Mouse (Mus musculus): ENCODE measurements around the gene Zbtb38.

Gene Zbtb38

GRCm38 (mm10) chr9:96639451-96639850 is 113.2 kb downstream of the Zbtb38 start:
- no peak for DNase-seq (ENCODE audit: low spot score in 2 of 2)

- no peak for DNase-seq (ENCODE audit: low spot score in 2 of 2)
Measured at GRCm38 (mm10) chr9:96638508-96638907, 114.1 kb downstream of the Zbtb38 start.

DNA sequence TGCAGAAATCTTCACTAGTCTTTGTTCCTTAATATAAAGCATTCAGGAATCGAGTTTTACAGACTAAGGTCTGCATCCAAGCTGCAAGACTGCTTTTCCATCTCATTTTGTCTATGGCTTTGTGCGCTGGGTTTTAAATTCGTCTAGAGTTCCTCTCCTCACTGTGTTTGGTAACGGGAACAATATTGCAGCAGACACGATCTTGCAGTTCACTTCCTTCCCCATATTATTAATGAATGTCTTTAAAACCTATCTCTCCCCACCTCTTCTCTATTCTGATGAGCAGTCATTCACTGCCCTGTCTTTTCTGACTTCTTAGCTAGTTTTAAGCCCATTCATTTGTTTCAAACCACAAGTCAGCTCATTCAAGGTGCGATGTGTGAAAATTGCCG is 115.5 kb downstream of the Zbtb38 start:
- DNase-seq (ENCODE audit: low spot score in 2 of 2) = no peak

DNA sequence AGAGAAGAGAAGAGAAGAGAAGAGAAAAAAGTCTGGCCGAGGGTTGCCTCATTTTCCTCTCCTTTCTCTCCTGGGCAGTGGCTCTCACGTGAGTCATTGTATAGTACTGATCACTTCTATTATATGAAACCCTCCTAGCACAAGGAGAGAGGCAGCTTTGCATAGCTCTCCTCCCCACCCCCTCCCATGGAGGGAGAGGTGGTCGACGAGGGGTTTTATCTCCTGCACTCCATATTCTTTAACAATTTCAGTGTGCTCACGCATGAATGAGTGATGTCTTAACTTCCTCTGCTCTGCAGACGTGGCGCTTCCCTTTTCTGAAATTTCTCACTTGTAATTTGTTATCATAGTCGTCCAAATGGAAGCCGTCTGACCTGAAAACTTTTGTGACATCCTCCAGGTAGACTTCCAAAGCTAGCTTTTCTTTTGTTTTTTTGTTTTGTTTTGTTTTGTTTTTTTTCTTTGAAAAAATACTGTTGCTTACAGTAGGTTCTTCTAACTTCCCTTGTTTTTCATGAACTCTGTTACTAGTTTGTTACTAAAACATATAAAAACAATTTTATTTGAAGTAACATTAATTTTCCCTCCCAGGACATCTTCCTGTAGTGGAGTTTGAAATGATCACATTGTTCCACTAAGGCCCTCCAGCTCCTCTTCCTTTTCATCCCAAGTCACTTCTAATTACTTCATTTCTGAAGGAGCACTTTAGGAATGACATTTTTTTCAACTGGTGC is 116.0 kb downstream of the Zbtb38 start:
- DNase-seq (ENCODE audit: low spot score in 2 of 2) = no peak

GRCm38 (mm10) chr9:96635899-96636298 is 116.7 kb downstream of the Zbtb38 start:
- no peak for DNase-seq (ENCODE audit: low spot score in 2 of 2)

DNA sequence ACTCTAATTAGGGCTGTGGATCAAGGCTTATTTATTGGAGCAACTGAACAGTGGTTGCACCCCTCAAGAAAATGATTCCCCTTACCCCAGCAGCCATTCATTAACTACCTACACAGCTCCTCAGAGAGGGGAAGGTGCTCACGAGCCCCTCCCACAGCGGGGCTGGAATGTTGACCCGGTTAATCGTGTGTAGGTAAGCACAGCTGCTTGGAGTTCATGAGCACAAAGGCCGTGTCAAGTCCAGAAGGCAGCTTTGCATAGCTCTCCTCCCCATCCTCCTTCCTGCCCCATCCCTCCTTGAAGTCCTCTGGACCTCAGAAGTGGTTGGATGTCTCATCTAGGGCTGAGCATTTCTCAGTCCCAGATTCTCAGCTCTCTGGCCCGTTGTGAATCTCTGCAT is 117.5 kb downstream of the Zbtb38 start:
- DNase-seq (ENCODE audit: low spot score in 2 of 2) = no peak

- no peak for DNase-seq (ENCODE audit: low spot score in 2 of 2)
Measured at GRCm38 (mm10) chr9:96633771-96634170, 118.9 kb downstream of the Zbtb38 start.

All from spleen, postnatal 10 days (tissue).